Mouse (Mus musculus): ENCODE data around the gene Pla2g5.
"Not testable (repeated sequence)": the region's sequence is repeated elsewhere in the genome, so short reads cannot be mapped to it uniquely, and the experiment has no call there.

GRCm38 (mm10) chr4:138875275-138875674 lies 12.0 kb upstream of the Pla2g5 start:
- TF ChIP-seq CTCF, EP300 (IDR thresholded peaks at IDR 0.05; ENCODE audit: low read depth): not testable (repeated sequence)
